Mouse (Mus musculus): ENCODE results near the gene Sun5. TPM values are rescaled to one million over a fixed set of nuclear protein-coding genes. Genes with fewer than 3 reads are reported as not detected.
A peak's percentile ranks its signal among the peaks of the same experiment; 100 is the strongest.
"Not testable (repeated sequence)": the region's sequence is repeated elsewhere in the genome, so short reads cannot be mapped to it uniquely, and the experiment has no call there.

Sun5 gene
- polyA plus RNA-seq, 1 experiment from 2014 or later: not detected

DNA sequence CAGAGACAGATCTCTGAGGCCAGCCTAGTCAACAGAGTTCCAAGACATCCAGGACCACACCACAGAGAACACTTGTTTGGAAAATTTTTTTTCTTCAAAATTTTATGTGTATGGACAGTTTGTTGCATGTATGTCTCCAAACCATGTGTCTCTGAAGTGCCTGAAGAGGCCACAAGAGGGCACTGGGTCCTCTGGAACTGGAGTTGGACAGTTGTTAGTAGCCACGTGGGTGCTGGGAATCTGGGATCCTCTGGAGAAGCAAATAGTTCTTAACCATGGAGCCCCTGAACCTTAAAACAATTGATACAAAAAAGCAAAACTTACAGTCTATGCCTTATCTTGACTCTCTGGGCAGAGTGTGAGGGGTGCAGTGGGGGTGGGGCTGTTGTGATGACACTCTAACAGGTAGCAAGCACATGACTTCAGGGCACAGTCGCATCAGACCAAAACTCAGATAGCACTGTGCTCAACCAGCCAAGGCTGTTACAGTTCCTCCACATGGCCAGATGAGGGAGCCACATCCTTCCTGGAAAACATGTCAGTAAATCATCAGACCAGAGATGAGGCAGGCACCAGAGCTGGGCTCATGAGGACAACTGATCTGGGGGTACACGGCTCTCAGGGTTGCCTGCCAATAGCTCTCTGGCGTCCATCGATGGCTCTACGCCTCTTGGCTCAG lies 20.4 kb downstream of the Sun5 start:
- Histone ChIP-seq H3K27me3 (ENCODE audit: insufficient read depth, low read length) (no peaks in the 10 kb centered on the region), H3K9me3 (replicated peaks; ENCODE audit: low read length) (no peaks in the 10 kb centered on the region), H3K4me2 (ENCODE audit: low read length) (no peak overlapping the region), H3K4me3 (replicated peaks; ENCODE audit: low read depth, low read length) (no peak overlapping the region), H3K4me1 (replicated peaks; ENCODE audit: insufficient read depth, low read length) (no peaks in the 10 kb centered on the region), H3K27ac (no peak overlapping the region), H3K36me3 (ENCODE audit: insufficient read depth, low read length) (no peaks in the 10 kb centered on the region), H3K9ac (ENCODE audit: low read depth, low read length) (no peak overlapping the region)
- TF ChIP-seq CTCF (IDR thresholded peaks at IDR 0.05; ENCODE audit: low read depth): no peak; the same call in none of the 2 replicates
- ATAC-seq (replicated peaks; ENCODE audit: low FRiP score, low read depth): no peak; the same call in 1 of the 2 replicates
- peak; percentile 5 for DNase-seq (ENCODE audit: low spot score)
- WGBS: 85% methylated on average over 6 of the region's 6 CpGs

GRCm38 (mm10) chr2:153848389-153848788 lies 22.5 kb downstream of the Sun5 start:
- Histone ChIP-seq H3K9ac (ENCODE audit: low read depth, low read length) (no peak overlapping the region), H3K27ac (no peak overlapping the region), H3K36me3 (ENCODE audit: insufficient read depth, low read length) (no peaks in the 10 kb centered on the region), H3K27me3 (ENCODE audit: insufficient read depth, low read length) (no peaks in the 10 kb centered on the region), H3K4me3 (replicated peaks; ENCODE audit: low read depth, low read length) (no peak overlapping the region), H3K4me1 (replicated peaks; ENCODE audit: insufficient read depth, low read length) (no peaks in the 10 kb centered on the region), H3K9me3 (replicated peaks; ENCODE audit: low read length) (no peaks in the 10 kb centered on the region), H3K4me2 (ENCODE audit: low read length) (no peak overlapping the region)
- DNase-seq (ENCODE audit: low spot score) (no peak), ATAC-seq (replicated peaks; ENCODE audit: low FRiP score, low read depth) (no peak)
- WGBS: 60% methylated on average over 3 of the region's 3 CpGs
- no peak for TF ChIP-seq CTCF (IDR thresholded peaks at IDR 0.05; ENCODE audit: low read depth)

DNA sequence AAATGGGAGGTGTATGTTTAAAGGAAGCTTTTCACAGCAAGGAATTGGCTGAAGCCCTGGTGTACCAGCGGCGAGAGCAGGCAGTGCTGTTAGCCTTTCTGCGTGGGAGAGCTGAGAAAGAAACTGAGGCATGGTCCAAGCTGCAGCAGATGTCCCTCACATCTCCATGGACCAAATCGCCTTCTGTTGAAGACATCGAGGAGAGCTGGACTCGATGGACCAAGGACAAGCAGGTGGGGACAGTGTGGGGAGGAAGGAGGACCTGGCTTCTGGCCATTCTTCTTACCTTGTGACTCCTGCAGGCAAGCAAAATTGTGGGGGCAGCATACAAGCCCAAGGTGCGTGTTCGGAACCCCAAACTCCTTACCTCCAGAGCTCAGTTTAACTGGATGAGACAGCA lies 28.0 kb downstream of the Sun5 start:
- Histone ChIP-seq H3K9me3 (replicated peaks; ENCODE audit: low read length) (no peaks in the 10 kb centered on the region), H3K27me3 (ENCODE audit: insufficient read depth, low read length) (no peaks in the 10 kb centered on the region), H3K4me2 (ENCODE audit: low read length) (no peak overlapping the region), H3K4me1 (replicated peaks; ENCODE audit: insufficient read depth, low read length) (no peaks in the 10 kb centered on the region), H3K9ac (ENCODE audit: low read depth, low read length) (no peak overlapping the region), H3K4me3 (replicated peaks; ENCODE audit: low read depth, low read length) (no peak overlapping the region), H3K27ac (no peak overlapping the region), H3K36me3 (ENCODE audit: insufficient read depth, low read length) (no peaks in the 10 kb centered on the region)
- TF ChIP-seq CTCF (IDR thresholded peaks at IDR 0.05; ENCODE audit: low read depth): no peak
- DNase-seq (ENCODE audit: low spot score) (no peak), ATAC-seq (replicated peaks; ENCODE audit: low FRiP score, low read depth) (no peak)
- WGBS: 77% methylated on average over 8 of the region's 8 CpGs

DNA sequence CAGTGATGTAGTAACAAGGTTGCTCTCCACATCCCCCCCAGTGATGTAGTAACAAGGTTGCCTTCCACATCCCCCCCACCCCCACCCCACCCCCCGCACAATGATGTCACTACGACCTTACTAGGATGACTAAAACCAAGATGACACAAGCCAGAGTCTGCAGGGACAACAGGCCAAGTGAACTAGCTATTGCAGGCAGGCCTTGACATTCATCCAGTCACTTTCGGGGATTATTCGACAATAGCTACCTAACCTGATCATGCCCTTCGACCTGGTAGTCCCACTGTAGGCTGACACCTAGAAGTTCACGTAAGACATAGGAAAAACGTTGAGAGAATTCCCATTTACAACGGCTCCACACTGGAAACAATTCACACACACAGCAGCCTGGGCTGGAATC lies 37.6 kb downstream of the Sun5 start:
- no peak for ATAC-seq (replicated peaks; ENCODE audit: low FRiP score, low read depth)
- Histone ChIP-seq H3K4me2 (ENCODE audit: low read length) (no peak overlapping the region), H3K4me3 (replicated peaks; ENCODE audit: low read depth, low read length) (no peak overlapping the region), H3K27ac (no peak overlapping the region), H3K27me3 (ENCODE audit: insufficient read depth, low read length) (no peaks in the 10 kb centered on the region), H3K9me3 (replicated peaks; ENCODE audit: low read length) (no peaks in the 10 kb centered on the region), H3K4me1 (replicated peaks; ENCODE audit: insufficient read depth, low read length) (no peaks in the 10 kb centered on the region), H3K36me3 (ENCODE audit: insufficient read depth, low read length) (no peaks in the 10 kb centered on the region), H3K9ac (ENCODE audit: low read depth, low read length) (no peak overlapping the region)
- TF ChIP-seq CTCF (IDR thresholded peaks at IDR 0.05; ENCODE audit: low read depth): no peak
- DNase-seq (ENCODE audit: low spot score): no peak
- WGBS: 85% methylated on average over 8 of the region's 8 CpGs

- no peak overlapping the region for H3K4me3 ChIP-seq (replicated peaks; ENCODE audit: low read depth, low read length)
- TF ChIP-seq CTCF (IDR thresholded peaks at IDR 0.05; ENCODE audit: low read depth): no peak
- H3K27me3 ChIP-seq (ENCODE audit: insufficient read depth, low read length): no peaks in the 10 kb centered on the region
- no peaks in the 10 kb centered on the region for H3K9me3 ChIP-seq (replicated peaks; ENCODE audit: low read length)
- H3K36me3 ChIP-seq (ENCODE audit: insufficient read depth, low read length): no peaks in the 10 kb centered on the region
- H3K4me1 ChIP-seq (replicated peaks; ENCODE audit: insufficient read depth, low read length): no peaks in the 10 kb centered on the region
- no peak for DNase-seq (ENCODE audit: low spot score)
- no peak overlapping the region for H3K4me2 ChIP-seq (ENCODE audit: low read length)
- no peak for ATAC-seq (replicated peaks; ENCODE audit: low FRiP score, low read depth)
- H3K9ac ChIP-seq (ENCODE audit: low read depth, low read length): no peak overlapping the region
- H3K27ac ChIP-seq: no peak overlapping the region
- 77% methylated on average over 7 of the region's 7 CpGs for WGBS
These were observed 42.2 kb downstream of the Sun5 start for GRCm38 (mm10) chr2:153828704-153829103.

DNA sequence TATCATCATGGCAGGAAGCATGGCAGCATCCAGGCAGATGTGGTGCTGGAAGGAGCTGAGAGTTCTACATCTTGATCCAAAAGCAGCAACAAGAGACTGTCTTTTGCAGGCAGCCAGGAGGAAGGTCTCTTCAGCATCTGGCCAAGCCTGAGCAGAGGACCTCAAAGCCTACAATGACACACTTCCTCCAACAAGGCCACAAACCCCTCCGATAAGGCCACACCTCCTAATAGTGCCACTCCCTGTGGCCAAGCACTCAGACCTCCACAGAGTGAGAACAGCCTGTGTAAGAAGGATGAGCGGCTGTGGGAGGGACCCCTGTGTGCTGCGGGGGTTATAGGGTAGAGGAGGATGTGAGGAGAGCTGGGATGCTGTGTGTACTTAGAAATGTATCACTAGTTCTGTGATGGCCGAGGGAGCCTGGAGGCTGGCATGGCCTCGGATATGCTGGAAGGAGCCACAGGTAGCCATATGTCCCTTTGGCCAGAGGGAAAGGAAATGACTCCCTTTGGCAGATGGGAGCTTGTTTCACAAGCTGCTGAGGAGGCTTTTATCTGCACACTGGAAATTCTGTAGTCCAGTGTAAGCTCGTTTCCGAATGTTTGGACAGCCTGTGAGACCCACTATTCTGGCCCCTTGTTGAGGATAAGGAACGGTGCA lies 43.6 kb downstream of the Sun5 start:
- H3K9ac ChIP-seq (ENCODE audit: low read depth, low read length): no peak overlapping the region
- H3K4me3 ChIP-seq (replicated peaks; ENCODE audit: low read depth, low read length): no peak overlapping the region
- H3K27ac ChIP-seq: no peak overlapping the region
- no peak for TF ChIP-seq CTCF (IDR thresholded peaks at IDR 0.05; ENCODE audit: low read depth)
- ATAC-seq (replicated peaks; ENCODE audit: low FRiP score, low read depth) (no peak), DNase-seq (ENCODE audit: low spot score) (no peak)
- 73% methylated on average over 8 of the region's 8 CpGs for WGBS
- H3K4me2 ChIP-seq (ENCODE audit: low read length): no peak overlapping the region
- H3K9me3 ChIP-seq (replicated peaks; ENCODE audit: low read length): no peaks in the 10 kb centered on the region
- H3K36me3 ChIP-seq (ENCODE audit: insufficient read depth, low read length): no peaks in the 10 kb centered on the region
- no peaks in the 10 kb centered on the region for H3K4me1 ChIP-seq (replicated peaks; ENCODE audit: insufficient read depth, low read length)
- H3K27me3 ChIP-seq (ENCODE audit: insufficient read depth, low read length): no peaks in the 10 kb centered on the region

DNA sequence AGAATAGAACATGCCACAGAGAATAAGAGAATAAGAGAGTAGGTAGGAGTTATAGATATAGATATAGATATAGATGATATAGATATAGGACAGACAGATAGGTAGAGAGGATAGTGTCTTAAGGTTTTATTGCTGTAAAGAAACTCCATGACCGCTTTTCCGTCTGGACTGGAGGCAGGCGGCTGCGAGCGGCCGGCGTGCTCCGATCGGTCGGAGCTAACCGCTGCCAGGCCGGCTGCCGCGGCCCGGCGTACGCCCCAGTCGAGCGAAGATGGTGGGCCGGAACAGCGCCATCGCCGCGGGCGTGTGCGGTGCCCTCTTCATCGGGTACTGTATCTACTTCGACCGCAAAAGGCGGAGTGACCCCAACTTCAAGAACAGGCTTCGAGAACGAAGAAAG lies 45.0 kb downstream of the Sun5 start:
- not testable (repeated sequence) for DNase-seq (ENCODE audit: low spot score); H3K27ac ChIP-seq; H3K4me2 ChIP-seq (ENCODE audit: low read length); H3K27me3 ChIP-seq (ENCODE audit: insufficient read depth, low read length); H3K36me3 ChIP-seq (ENCODE audit: insufficient read depth, low read length); H3K9ac ChIP-seq (ENCODE audit: low read depth, low read length); H3K4me3 ChIP-seq (replicated peaks; ENCODE audit: low read depth, low read length); H3K9me3 ChIP-seq (replicated peaks; ENCODE audit: low read length); ATAC-seq (replicated peaks; ENCODE audit: low FRiP score, low read depth); H3K4me1 ChIP-seq (replicated peaks; ENCODE audit: insufficient read depth, low read length)
- 69% methylated on average over 32 of the region's 32 CpGs for WGBS
